Mouse (Mus musculus) brain, embryonic 18.5 days (tissue): ENCODE measurements around the gene Cdc25a.

Experiments
- DNase-seq: peaks from one replicate; pipeline ENCODE4 v3.0.0-alpha.2; 2012; ENCODE audit warnings: low read depth, low spot score

The Cdc25a gene

GRCm38 (mm10) chr9:109931257-109932171 lies 56.1 kb downstream of the Cdc25a start, which contains the start of gene Map4:
Map4 (plus strand) TSS chr9:109931460.
- peak; percentile 96 for DNase-seq

- no peak for DNase-seq
Measured at GRCm38 (mm10) chr9:109932361-109932755, 57.0 kb downstream of the Cdc25a start.

DNA sequence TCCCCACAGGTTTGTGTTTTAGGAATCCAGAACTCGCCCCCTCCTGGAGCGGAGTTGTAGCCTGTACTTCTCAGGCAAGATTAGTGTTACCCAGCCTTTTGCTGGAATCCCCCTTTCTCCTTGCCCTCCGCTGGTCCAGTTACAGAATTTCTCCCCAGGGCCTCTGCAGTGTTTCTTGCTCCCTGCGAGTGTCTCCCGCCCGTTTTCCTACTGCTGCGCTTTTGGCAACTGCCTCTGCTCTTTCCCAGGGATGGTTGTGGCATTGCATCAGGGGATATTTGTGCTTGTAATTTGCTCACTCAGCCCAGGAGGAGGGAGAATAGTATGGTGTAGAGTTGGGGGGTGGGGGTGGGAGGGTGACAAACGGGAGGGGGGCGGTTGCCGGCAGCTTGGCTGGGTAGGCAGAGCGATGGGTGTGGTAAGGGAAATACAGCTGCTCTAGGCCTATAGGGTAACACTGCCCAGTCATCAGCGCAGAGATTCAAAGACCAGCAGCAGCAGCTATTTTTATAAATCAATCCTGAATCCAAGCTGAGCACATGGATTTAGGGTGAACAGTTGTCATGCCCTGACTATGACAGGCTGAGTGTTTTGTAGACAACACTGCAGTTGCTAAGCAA lies 57.5 kb downstream of the Cdc25a start:
- no peak for DNase-seq

GRCm38 (mm10) chr9:109939401-109939800 lies 64.0 kb downstream of the Cdc25a start:
- no peak for DNase-seq

- DNase-seq, result no peak
Measured at GRCm38 (mm10) chr9:109942796-109943195, 67.4 kb downstream of the Cdc25a start.
